ENCODE assay signal across 23 mouse cellular contexts in genomic region chr12:81031579-81031978, GRCm38 (mm10).
"Had no signal": no experiment of that assay in that cellular context is flagged by ENCODE, and none has a peak within 500 bp of the region (broad histone marks: within the 10 kb centered on the region; RNA-seq: fewer than 3 reads in every experiment).

No protein-coding gene starts in this region.

- H3K27ac ChIP-seq: gastrocnemius, adult 2 months; heart, embryonic 13.5 days; heart, embryonic 15.5 days; hindbrain, embryonic 12.5 days; hindbrain, embryonic 14.5 days; kidney, embryonic 15.5 days; kidney, postnatal 0 days; layer of hippocampus, adult 2 months; left cerebral cortex, adult 2 months; limb, embryonic 10.5 days; limb, embryonic 12.5 days; liver, embryonic 13.5 days had no signal

- DNase-seq: gastrocnemius, adult 2 months; gastrocnemius, postnatal 10 days; gastrocnemius, postnatal 25 days; heart, adult 18-20 months; heart, postnatal 14 days; heart, postnatal 36 days; kidney, adult 11 months; kidney, adult 2 months; kidney, adult 9 months; kidney, postnatal 14 days; kidney, postnatal 36 days; liver; liver, embryonic 13.5 days had no signal

- H3K4me3 ChIP-seq: gastrocnemius, adult 2 months; heart, embryonic 13.5 days; heart, embryonic 15.5 days; hindbrain, embryonic 12.5 days; kidney, embryonic 15.5 days; layer of hippocampus, adult 2 months; left cerebral cortex, adult 2 months; limb, embryonic 10.5 days; limb, embryonic 12.5 days; liver, embryonic 13.5 days had no signal
